Mouse (Mus musculus): ENCODE measurements around the gene Hivep1.

GRCm38 (mm10) chr13:42093268-42094042 lies 41.6 kb downstream of the Hivep1 start:
- TF ChIP-seq POLR2A (IDR thresholded peaks at IDR 0.05; ENCODE audit: insufficient read length, low read depth) (no peak), TCF3 (IDR thresholded peaks at IDR 0.05; ENCODE audit: insufficient read length, low read depth) (no peak), CEBPB (IDR thresholded peaks at IDR 0.05; ENCODE audit: insufficient read depth, poor library complexity, severe bottlenecking) (no peak), USF1 (IDR thresholded peaks at IDR 0.05; ENCODE audit: low read depth) (no peak), MYOD1 (IDR thresholded peaks at IDR 0.05; ENCODE audit: control insufficient read depth in 1 of 3, insufficient read length in 2 of 3, low read depth in 2 of 3) (no peak)
